Mouse (Mus musculus): ENCODE data around the gene Hist1h4c. TPM values are rescaled to one million over a fixed set of nuclear protein-coding genes. Genes with fewer than 3 reads are reported as not detected.
"Not testable (repeated sequence)": the region's sequence is repeated elsewhere in the genome, so short reads cannot be mapped to it uniquely, and the experiment has no call there.

Hist1h4c gene
- total and polyA plus RNA-seq, 3 experiments = 4.1 to 2,008 TPM; not detected in 1

- H3K4me3 ChIP-seq (ENCODE audit: control insufficient read depth in 1 of 2, insufficient read depth in 1 of 2, low read depth in 2 of 2, low read length in 2 of 2) = peak within 1 kb of the TSS; percentile 25 to 50
- no peaks in the 10 kb centered on the region for H3K79me2 ChIP-seq (ENCODE audit: control insufficient read depth, insufficient read depth, low read length, poor library complexity)
- peak within 1 kb of the TSS; percentile 75 for H3K9ac ChIP-seq (ENCODE audit: control insufficient read depth, low read depth, low read length, poor library complexity, severe bottlenecking)
- H3K36me3 ChIP-seq (ENCODE audit: control insufficient read depth in 1 of 2, insufficient read depth in 2 of 2, low read length in 2 of 2) = peaks cover 0 to 22% of the 10 kb centered on the region in 2 experiments; a peak in 2 of 4 replicates
- peak within 1 kb of the TSS; percentile 92 for H3K27ac ChIP-seq (ENCODE audit: control insufficient read depth, low read depth, low read length)
- peaks cover 0 to 15% of the 10 kb centered on the region in 2 experiments; a peak in 2 of 4 replicates for H3K4me1 ChIP-seq (ENCODE audit: control insufficient read depth in 1 of 2, insufficient read depth in 2 of 2, low read length in 2 of 2)
- no peaks in the 10 kb centered on the region for H3K9me3 ChIP-seq (replicated peaks; ENCODE audit: insufficient read depth, low read length)
- H3K27me3 ChIP-seq (ENCODE audit: control insufficient read depth in 1 of 2, insufficient read depth in 2 of 2, low read length in 2 of 2) = no peaks in the 10 kb centered on the region
- peak; percentile 100 for DNase-seq (ENCODE audit: low read depth, low spot score)
- TF ChIP-seq SMC3 (IDR thresholded peaks at IDR 0.05; ENCODE audit: low read depth, low read length) (no peak), UBTF (IDR thresholded peaks at IDR 0.05; ENCODE audit: borderline replicate concordance, insufficient read depth, low read depth, low read length) (peak; percentile 12; the same call in 1 of the 2 replicates), NRF1 (IDR thresholded peaks at IDR 0.05; ENCODE audit: insufficient read depth, low read depth, low read length, poor library complexity, severe bottlenecking) (no peak), RCOR1 (IDR thresholded peaks at IDR 0.05; ENCODE audit: low read depth, low read length) (no peak), POLR2AphosphoS5 (IDR thresholded peaks at IDR 0.05; ENCODE audit: borderline replicate concordance, low read depth, low read length) (0 out of 2 replicates have a peak, but pooled peaks have one; percentile 80), POLR2A (IDR thresholded peaks at IDR 0.05; ENCODE audit: control insufficient read depth in 1 of 2, insufficient read depth in 1 of 2, low read depth in 1 of 2, low read length in 2 of 2, poor library complexity in 1 of 2) (peak; percentile 75 to 82), TAL1 (IDR thresholded peaks at IDR 0.05; ENCODE audit: low read length) (no peak), MAFK (IDR thresholded peaks at IDR 0.05; ENCODE audit: borderline replicate concordance, low read depth, low read length) (no peak), TBP (IDR thresholded peaks at IDR 0.05; ENCODE audit: low read depth, low read length) (peak; percentile 98), SIN3A (IDR thresholded peaks at IDR 0.05; ENCODE audit: low read length) (no peak)
These were observed 14.4 kb downstream of the Hist1h4c start, which contains the start of the genes Hist1h2ac and Hist1h2bc for GRCm38 (mm10) chr13:23683755-23684281. Gene Hist1h2ac (minus strand): TSS chr13:23683948. Gene Hist1h2bc (plus strand): TSS chr13:23684199.

- peak; percentile 86 for DNase-seq (ENCODE audit: low read depth, low spot score)
- H3K27me3 ChIP-seq (ENCODE audit: control insufficient read depth in 1 of 2, insufficient read depth in 2 of 2, low read length in 2 of 2); H3K79me2 ChIP-seq (ENCODE audit: control insufficient read depth, insufficient read depth, low read length, poor library complexity); H3K9me3 ChIP-seq (replicated peaks; ENCODE audit: insufficient read depth, low read length): not testable (repeated sequence)
- H3K4me1 ChIP-seq (ENCODE audit: control insufficient read depth in 1 of 2, insufficient read depth in 2 of 2, low read length in 2 of 2) = peaks cover 0 to 14% of the 10 kb centered on the region in 2 experiments; a peak in 2 of 4 replicates
- peak overlapping the region; percentile 75 for H3K9ac ChIP-seq (ENCODE audit: control insufficient read depth, low read depth, low read length, poor library complexity, severe bottlenecking)
- TF ChIP-seq POLR2AphosphoS5 (IDR thresholded peaks at IDR 0.05; ENCODE audit: borderline replicate concordance, low read depth, low read length) = peak; percentile 98; the same call in 1 of the 2 replicates
- peak; percentile 77 to 80; a peak in 3 of 4 replicates for TF ChIP-seq POLR2A (IDR thresholded peaks at IDR 0.05; ENCODE audit: control insufficient read depth in 1 of 2, insufficient read depth in 1 of 2, low read depth in 1 of 2, low read length in 2 of 2, poor library complexity in 1 of 2)
- TF ChIP-seq UBTF (IDR thresholded peaks at IDR 0.05; ENCODE audit: borderline replicate concordance, insufficient read depth, low read depth, low read length) = 0 out of 2 replicates have a peak, but pooled peaks have one; percentile 85
- peak overlapping the region; percentile 86 for H3K27ac ChIP-seq (ENCODE audit: control insufficient read depth, low read depth, low read length)
- peaks cover 0 to 19% of the 10 kb centered on the region in 2 experiments; a peak in 2 of 4 replicates for H3K36me3 ChIP-seq (ENCODE audit: control insufficient read depth in 1 of 2, insufficient read depth in 2 of 2, low read length in 2 of 2)
- peak overlapping the region; percentile 6 to 50 for H3K4me3 ChIP-seq (ENCODE audit: control insufficient read depth in 1 of 2, insufficient read depth in 1 of 2, low read depth in 2 of 2, low read length in 2 of 2)
These were observed 15.1 kb downstream of the Hist1h4c start for GRCm38 (mm10) chr13:23682947-23683754.

Measured in MEL (cell line).